Mouse (Mus musculus) MN1 (cell line): ENCODE measurements around the gene Pknox2.

Source experiments
- DNase-seq: peaks from one replicate; pipeline ENCODE4 v3.0.0-alpha.2; 2016; ENCODE audit warnings: low spot score

Pknox2 gene

GRCm38 (mm10) chr9:37147359-37147685 lies at the start of gene Pknox2:
Pknox2 (minus strand) TSS chr9:37147407.
- no peak for DNase-seq

- DNase-seq, result no peak
Measured at GRCm38 (mm10) chr9:37188024-37188423, 40.8 kb upstream of the Pknox2 start.

GRCm38 (mm10) chr9:37187407-37187806 lies 40.2 kb upstream of the Pknox2 start:
- no peak for DNase-seq

GRCm38 (mm10) chr9:37183176-37183575 lies 36.0 kb upstream of the Pknox2 start:
- DNase-seq, result peak; percentile 8

- no peak for DNase-seq
Measured at GRCm38 (mm10) chr9:37181596-37181995, 34.4 kb upstream of the Pknox2 start.

GRCm38 (mm10) chr9:37179596-37179995 lies 32.4 kb upstream of the Pknox2 start:
- no peak for DNase-seq

GRCm38 (mm10) chr9:37178911-37179310 lies 31.7 kb upstream of the Pknox2 start:
- no peak for DNase-seq

- DNase-seq, result peak; percentile 15
Measured at GRCm38 (mm10) chr9:37177551-37177950, 30.3 kb upstream of the Pknox2 start.

- peak; percentile 26 for DNase-seq
Measured at GRCm38 (mm10) chr9:37177107-37177506, 29.9 kb upstream of the Pknox2 start.

GRCm38 (mm10) chr9:37176002-37176401 lies 28.8 kb upstream of the Pknox2 start:
- DNase-seq, result no peak

- DNase-seq, result no peak
Measured at GRCm38 (mm10) chr9:37173376-37173775, 26.2 kb upstream of the Pknox2 start.

GRCm38 (mm10) chr9:37166899-37167298 lies 19.7 kb upstream of the Pknox2 start:
- DNase-seq, result no peak

GRCm38 (mm10) chr9:37160686-37161085 lies 13.5 kb upstream of the Pknox2 start:
- no peak for DNase-seq

GRCm38 (mm10) chr9:37147886-37148285 lies 679 bp upstream of the Pknox2 start:
- no peak for DNase-seq

GRCm38 (mm10) chr9:37146603-37147358 lies 426 bp downstream of the Pknox2 start:
- DNase-seq, result no peak

- no peak for DNase-seq
Measured at GRCm38 (mm10) chr9:37146353-37146602, 929 bp downstream of the Pknox2 start.

GRCm38 (mm10) chr9:37145616-37146352 lies 1.4 kb downstream of the Pknox2 start:
- DNase-seq, result no peak

GRCm38 (mm10) chr9:37145151-37145615 lies 2.0 kb downstream of the Pknox2 start:
- DNase-seq, result no peak

GRCm38 (mm10) chr9:37144696-37145095 lies 2.5 kb downstream of the Pknox2 start:
- DNase-seq, result no peak

- no peak for DNase-seq
Measured at GRCm38 (mm10) chr9:37144251-37144650, 3.0 kb downstream of the Pknox2 start.

GRCm38 (mm10) chr9:37143046-37143931 lies 3.9 kb downstream of the Pknox2 start:
- no peak for DNase-seq

- DNase-seq, result no peak
Measured at GRCm38 (mm10) chr9:37142107-37142506, 5.1 kb downstream of the Pknox2 start.
